Mouse (Mus musculus) embryonic fibroblast, embryonic 13.5 days (primary cell): Measurements from ENCODE around the gene Bdh1.

Experiments
- CTCF ChIP-seq: IDR thresholded peaks from 2 replicates; pipeline ENCODE4 v1.5.1; 2011; ENCODE audit warnings: mild to moderate bottlenecking, control low read depth, low read length, moderate library complexity, borderline replicate concordance; ENCODE audit not compliant: insufficient read depth
- POLR2A ChIP-seq: IDR thresholded peaks from 2 replicates; pipeline ENCODE4 v1.6.1; 2011; ENCODE audit warnings: low read depth, mild to moderate bottlenecking, control low read depth, low read length, moderate library complexity

DNA sequence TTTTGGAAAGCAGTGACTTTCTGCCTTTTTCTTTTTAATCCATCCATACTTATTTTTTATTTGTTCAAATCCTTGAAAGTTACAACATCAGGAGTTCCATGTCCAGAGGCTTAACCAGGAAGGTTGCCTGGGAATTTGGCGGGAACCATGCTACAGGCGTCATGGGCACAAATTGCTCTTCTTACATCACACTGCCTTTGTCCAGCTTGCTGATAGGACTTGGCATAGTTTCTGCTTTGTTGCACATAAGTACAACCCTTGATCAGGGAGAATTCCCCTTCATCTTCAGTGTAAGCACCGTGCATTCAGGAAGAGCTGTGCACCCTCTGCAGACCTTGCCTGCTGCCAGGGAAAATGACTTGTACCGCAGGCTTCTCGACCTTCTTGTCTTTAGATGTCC lies 17.4 kb downstream of the Bdh1 start:
- TF ChIP-seq CTCF (no peak), POLR2A (no peak)
